Mouse (Mus musculus) liver, adult 2 months (tissue): Measurements from ENCODE around the gene B430306N03Rik. TPM values are rescaled to one million over a fixed set of nuclear protein-coding genes. Genes with fewer than 3 reads are reported as not detected.

ENCODE experiments used
- DNase-seq: peaks from one replicate; pipeline ENCODE4 v3.0.0-alpha.2; 2011; ENCODE audit warnings: low read depth, low spot score; ENCODE audit errors: extremely low read depth
- H3K27ac ChIP-seq: fragments of 200-500 bp; replicated peaks from 2 replicates; pipeline ENCODE4 v1.5.1; 2012; ENCODE audit warnings: low read depth, mild to moderate bottlenecking, control low read depth, inconsistent platforms, low read length; ENCODE audit not compliant: insufficient read depth
- H3K27me3 ChIP-seq: fragments of 200-500 bp; 2 replicates; pipeline ENCODE4 v1.6.1; 2012; ENCODE audit warnings: mild to moderate bottlenecking, moderate library complexity, low read length, inconsistent platforms; ENCODE audit not compliant: control insufficient read depth, insufficient read depth
- H3K36me3 ChIP-seq: fragments of 200-500 bp; 2 replicates; pipeline ENCODE4 v1.6.1; 2012; ENCODE audit warnings: low read length, inconsistent platforms; ENCODE audit not compliant: control insufficient read depth, insufficient read depth
- H3K4me1 ChIP-seq: fragments of 200-500 bp; 2 replicates; pipeline ENCODE4 v1.6.1; 2011; ENCODE audit warnings: low read length; ENCODE audit not compliant: control insufficient read depth, insufficient read depth
- H3K4me3 ChIP-seq: fragments of 200-500 bp; 2 replicates; pipeline ENCODE4 v1.5.1; 2011; ENCODE audit warnings: low read depth, mild to moderate bottlenecking, control low read depth, low read length, moderate library complexity; ENCODE audit not compliant: insufficient read depth
- H3K79me2 ChIP-seq: fragments of 200-500 bp; 2 replicates; pipeline ENCODE4 v1.6.1; 2012; ENCODE audit warnings: inconsistent platforms, mild to moderate bottlenecking, low read length, moderate library complexity; ENCODE audit not compliant: control insufficient read depth, insufficient read depth
- H3K9ac ChIP-seq: fragments of 200-500 bp; 2 replicates; pipeline ENCODE4 v1.6.1; 2012; ENCODE audit warnings: low read depth, mild to moderate bottlenecking, control low read depth, inconsistent platforms, low read length
- CTCF ChIP-seq: fragments of 200-500 bp; IDR thresholded peaks from 2 replicates; pipeline ENCODE4 v1.5.1; 2011; ENCODE audit warnings: low read depth, low read length, control low read depth
- POLR2A ChIP-seq: fragments of 200-500 bp; IDR thresholded peaks from 2 replicates; pipeline ENCODE4 v1.6.1; 2011; ENCODE audit warnings: low read length, control low read depth; ENCODE audit not compliant: insufficient read depth; ENCODE audit errors: extremely low read depth
- WGBS: fragments of 180-500 bp; shearing (Covaris S2); methylation state at CpG from one replicate; pipeline ENCODE4 v1.1.7; 2018; 5-methylcytosine and 5-hydroxymethylcytosine counted together
- polyA plus RNA-seq: library from polyadenylated mRNA; depleted of rRNA; stranded (reverse); fragments of >200 nt; gene quantifications from 2 replicates; pipeline ENCODE4 v1.2.3, GENCODE M21; 2012; rRNA removed
- total RNA-seq: library from RNA; depleted of rRNA; stranded (reverse); fragments of >200 nt; gene quantifications from 2 replicates; pipeline ENCODE4 v1.2.3, GENCODE M21; 2014; rRNA removed

B430306N03Rik gene
- total and polyA plus RNA-seq, 2 experiments: 0.83 to 1.9 TPM

DNA sequence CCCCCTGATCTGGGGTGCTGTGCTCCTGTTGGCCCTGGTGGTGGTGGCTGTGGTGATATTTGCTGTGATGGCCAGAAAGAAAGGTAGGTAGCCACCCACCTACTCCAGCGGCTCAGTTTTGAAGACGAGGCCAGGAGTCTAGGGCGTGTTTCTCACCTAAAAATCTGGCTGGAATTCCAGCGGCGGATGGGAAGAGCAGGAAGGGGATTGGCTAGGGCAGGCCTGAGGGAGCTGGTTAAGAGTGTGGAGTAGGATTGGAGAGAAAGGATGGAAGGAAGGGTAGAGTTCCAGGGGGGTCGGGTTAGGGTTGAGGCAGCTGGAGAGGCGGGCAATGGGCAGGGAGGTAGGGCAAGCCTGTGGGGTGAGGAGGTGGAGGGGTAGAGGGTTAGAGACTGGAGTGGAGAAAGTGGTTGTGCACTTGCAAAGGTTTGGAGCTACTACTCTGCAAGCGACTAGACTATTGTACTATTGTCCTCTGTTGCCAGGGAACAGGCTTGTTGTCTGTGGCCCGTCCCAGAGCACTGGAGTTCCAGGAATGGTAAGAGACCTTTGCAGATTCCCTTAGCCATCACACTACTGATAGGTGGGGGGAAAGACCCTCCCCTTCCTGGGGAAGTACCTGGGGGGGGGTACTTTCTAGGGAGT, 49.7 kb downstream of the B430306N03Rik start:
- H3K9ac ChIP-seq: no peak overlapping the region
- no peaks in the 10 kb centered on the region for H3K4me1 ChIP-seq
- no peaks in the 10 kb centered on the region for H3K27me3 ChIP-seq
- H3K36me3 ChIP-seq: no peaks in the 10 kb centered on the region
- WGBS: 83% methylated on average over 9 of the region's 9 CpGs
- no peak overlapping the region for H3K27ac ChIP-seq
- H3K79me2 ChIP-seq: no peaks in the 10 kb centered on the region
- no peak overlapping the region for H3K4me3 ChIP-seq
- TF ChIP-seq POLR2A (no peak), CTCF (no peak)
- DNase-seq: no peak

DNA sequence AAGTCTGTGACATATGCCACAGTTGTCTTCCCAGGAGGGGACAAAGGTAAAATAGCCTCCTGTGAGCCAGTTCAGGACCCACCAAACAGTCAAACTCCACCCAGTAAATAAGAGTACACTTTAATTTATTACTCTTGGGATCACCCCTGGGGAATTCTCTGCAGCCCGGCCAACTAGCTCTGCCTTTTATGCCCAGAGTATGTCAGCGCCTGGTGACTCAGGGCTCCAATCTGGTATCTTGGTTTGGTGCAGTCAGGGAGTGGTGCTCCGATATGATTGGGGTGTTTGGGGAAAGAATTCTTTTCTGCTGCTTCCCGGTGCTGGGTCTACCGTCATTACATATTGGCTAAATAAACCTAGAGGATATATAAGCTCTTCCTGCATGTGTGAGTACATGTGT, 50.9 kb downstream of the B430306N03Rik start:
- H3K9ac ChIP-seq: no peak overlapping the region
- H3K36me3 ChIP-seq: no peaks in the 10 kb centered on the region
- no peak overlapping the region for H3K4me3 ChIP-seq
- no peaks in the 10 kb centered on the region for H3K4me1 ChIP-seq
- WGBS: 91% methylated on average over 5 of the region's 5 CpGs
- no peak overlapping the region for H3K27ac ChIP-seq
- no peaks in the 10 kb centered on the region for H3K79me2 ChIP-seq
- TF ChIP-seq POLR2A: no peak
- TF ChIP-seq CTCF: no peak
- no peaks in the 10 kb centered on the region for H3K27me3 ChIP-seq
- no peak for DNase-seq

GRCm38 (mm10) chr17:48371621-48372020, 55.7 kb downstream of the B430306N03Rik start:
- no peak for TF ChIP-seq CTCF
- Histone ChIP-seq H3K27me3 (no peaks in the 10 kb centered on the region), H3K9ac (no peak overlapping the region), H3K79me2 (no peaks in the 10 kb centered on the region), H3K4me3 (no peak overlapping the region), H3K4me1 (no peaks in the 10 kb centered on the region), H3K36me3 (no peaks in the 10 kb centered on the region), H3K27ac (no peak overlapping the region)
- no peak for DNase-seq

- no peak for DNase-seq
- TF ChIP-seq CTCF: no peak
- TF ChIP-seq POLR2A: no peak
- Histone ChIP-seq H3K4me3 (no peak overlapping the region), H3K9ac (no peak overlapping the region), H3K79me2 (no peaks in the 10 kb centered on the region), H3K4me1 (no peaks in the 10 kb centered on the region), H3K27ac (no peak overlapping the region), H3K36me3 (no peaks in the 10 kb centered on the region), H3K27me3 (no peaks in the 10 kb centered on the region)
- 83% methylated on average over 8 of the region's 8 CpGs for WGBS
Observed at GRCm38 (mm10) chr17:48372987-48373386, 57.0 kb downstream of the B430306N03Rik start.

- Histone ChIP-seq H3K36me3 (no peaks in the 10 kb centered on the region), H3K27me3 (no peaks in the 10 kb centered on the region), H3K79me2 (no peaks in the 10 kb centered on the region), H3K9ac (no peak overlapping the region), H3K27ac (no peak overlapping the region), H3K4me3 (no peak overlapping the region), H3K4me1 (no peaks in the 10 kb centered on the region)
- 90% methylated on average over 1 of the region's 1 CpGs for WGBS
- no peak for DNase-seq
- TF ChIP-seq CTCF (no peak), POLR2A (no peak)
Observed at GRCm38 (mm10) chr17:48376102-48376501, 60.2 kb downstream of the B430306N03Rik start.

Other genes starting within 250 kb of the B430306N03Rik start
- not detected in 2 replicates for gene 1700067P10Rik, start 226.8 kb upstream of the B430306N03Rik start, total RNA-seq
- gene 1700067P10Rik, start 226.8 kb upstream of the B430306N03Rik start, polyA plus RNA-seq: not detected in 2 replicates
- gene 9830107B12Rik, start 169.9 kb upstream of the B430306N03Rik start, total RNA-seq: not detected in 2 replicates
- not detected in 2 replicates for gene 9830107B12Rik, start 169.9 kb upstream of the B430306N03Rik start, polyA plus RNA-seq
- gene A530064D06Rik, start 148.9 kb upstream of the B430306N03Rik start, total RNA-seq: 0.37 and 0.40 TPM in 2 replicates
- gene A530064D06Rik, start 148.9 kb upstream of the B430306N03Rik start, polyA plus RNA-seq: not detected in 2 replicates
- not detected in 2 replicates for gene Trem1, start 83.4 kb upstream of the B430306N03Rik start, total RNA-seq
- 0.04 TPM in 1 of 2 replicates, not detected in the other for gene Trem1, start 83.4 kb upstream of the B430306N03Rik start, polyA plus RNA-seq
- gene Trem3, start 68.4 kb upstream of the B430306N03Rik start, total RNA-seq: 0.34 TPM in 1 of 2 replicates, not detected in the other
- gene Trem3, start 68.4 kb upstream of the B430306N03Rik start, polyA plus RNA-seq: 0.09 and 0.21 TPM in 2 replicates
- 4.2 and 4.4 TPM in 2 replicates for gene Treml4, start 51.8 kb upstream of the B430306N03Rik start, total RNA-seq
- gene Treml4, start 51.8 kb upstream of the B430306N03Rik start, polyA plus RNA-seq: 2.8 and 4.6 TPM in 2 replicates
- 0.09 and 0.20 TPM in 2 replicates for gene Treml2, start 16.6 kb upstream of the B430306N03Rik start, total RNA-seq
- gene Treml2, start 16.6 kb upstream of the B430306N03Rik start, polyA plus RNA-seq: 0.26 and 0.34 TPM in 2 replicates
- gene Trem2, start 30.3 kb downstream of the B430306N03Rik start, total RNA-seq: 0.74 and 2.2 TPM in 2 replicates
- 0.15 and 0.34 TPM in 2 replicates for gene Trem2, start 30.3 kb downstream of the B430306N03Rik start, polyA plus RNA-seq
- 0.34 TPM in 1 of 2 replicates, not detected in the other for gene Treml1, start 43.8 kb downstream of the B430306N03Rik start, total RNA-seq
- 0.19 and 0.39 TPM in 2 replicates for gene Treml1, start 43.8 kb downstream of the B430306N03Rik start, polyA plus RNA-seq
- 10.6 and 12.1 TPM in 2 replicates for gene Nfya, start 93.8 kb downstream of the B430306N03Rik start, total RNA-seq
- 11.0 and 16.3 TPM in 2 replicates for gene Nfya, start 93.8 kb downstream of the B430306N03Rik start, polyA plus RNA-seq
- 20.9 and 25.0 TPM in 2 replicates for gene Oard1, start 93.9 kb downstream of the B430306N03Rik start, total RNA-seq
- gene Oard1, start 93.9 kb downstream of the B430306N03Rik start, polyA plus RNA-seq: 8.7 and 9.0 TPM in 2 replicates
- gene Apobec2, start 116.8 kb downstream of the B430306N03Rik start, total RNA-seq: 0.28 TPM in 1 of 2 replicates, not detected in the other
- gene Apobec2, start 116.8 kb downstream of the B430306N03Rik start, polyA plus RNA-seq: not detected in 2 replicates
- not detected in 2 replicates for gene Tspo2, start 135.4 kb downstream of the B430306N03Rik start, total RNA-seq
- gene Tspo2, start 135.4 kb downstream of the B430306N03Rik start, polyA plus RNA-seq: 0.34 TPM in 1 of 2 replicates, not detected in the other
- gene Unc5cl, start 138.8 kb downstream of the B430306N03Rik start, total RNA-seq: 0.20 TPM in 1 of 2 replicates, not detected in the other
- gene Unc5cl, start 138.8 kb downstream of the B430306N03Rik start, polyA plus RNA-seq: 0.05 and 0.43 TPM in 2 replicates